Comparison of ENCODE assay signal across 8 mouse cellular contexts in the genomic region with DNA sequence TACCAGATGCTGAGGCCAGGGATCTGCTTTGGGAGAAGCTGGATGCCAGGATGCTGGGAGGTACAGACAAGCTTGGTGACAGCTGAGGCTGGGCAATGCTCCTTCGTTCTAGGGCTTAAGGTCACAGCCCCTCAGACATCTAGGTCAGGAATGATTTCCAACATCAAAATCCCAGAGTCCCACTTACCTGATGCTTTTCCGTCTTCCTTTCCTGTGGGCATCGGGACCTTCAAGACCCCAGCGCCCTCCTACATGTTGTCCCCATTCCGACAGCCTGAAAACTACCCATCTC. TPM values are rescaled to one million over a fixed set of nuclear protein-coding genes. Genes with fewer than 3 reads are reported as not detected.
DNase-seq lines count a peak whose midpoint lies in the region; ATAC-seq and TF ChIP-seq lines count a peak whose summit lies in the region.

TSS of gene Erg (minus strand) at position 283 of the 292 bp plus-strand sequence.

- DNase-seq in lung, postnatal 36 days = no peak
- no peak for DNase-seq in spleen, postnatal 10 days (ENCODE audit: low spot score in 2 of 2)

- ATAC-seq in lung, embryonic 16.5 days (ENCODE audit: low read depth) = peak; percentile 19; the same call in 1 of the 2 replicates
- 0 out of 2 replicates have a peak, but pooled peaks have one; percentile 11 for ATAC-seq in forebrain, embryonic 16.5 days
- ATAC-seq in intestine, postnatal 0 days = no peak
- no peak for ATAC-seq in neural tube, embryonic 15.5 days (ENCODE audit: low FRiP score)
- ATAC-seq in CD4-positive, CD25-positive, alpha-beta regulatory T cell, adult 4 months = no peak
- no peak for ATAC-seq in erythroblast, adult 5-6 weeks (replicated peaks; ENCODE audit: low FRiP score, poor library complexity, severe bottlenecking)

- H3K4me1 ChIP-seq in lung, embryonic 16.5 days (replicated peaks; ENCODE audit: control insufficient read depth, insufficient read depth, low read length) = peaks cover 16% of the 10 kb centered on the region
- peaks cover 17% of the 10 kb centered on the region for H3K4me1 ChIP-seq in forebrain, embryonic 16.5 days (replicated peaks; ENCODE audit: control insufficient read depth, insufficient read depth, low read length)
- H3K4me1 ChIP-seq in intestine, postnatal 0 days (replicated peaks; ENCODE audit: control insufficient read depth, insufficient read depth, low read length) = 0 out of 2 replicates have a peak, but pooled peaks cover 5% of the 10 kb centered on the region
- H3K4me1 ChIP-seq in neural tube, embryonic 15.5 days = peaks cover 19% of the 10 kb centered on the region

- no peak for TF ChIP-seq CTCF in intestine, postnatal 0 days (IDR thresholded peaks at IDR 0.05; ENCODE audit: low read depth)

- WGBS in lung, embryonic 16.5 days = 2% methylated on average over 5 of the region's 5 CpGs
- WGBS in forebrain, embryonic 16.5 days = 2% methylated on average over 5 of the region's 5 CpGs
- WGBS in intestine, postnatal 0 days = 13% methylated on average over 5 of the region's 5 CpGs
- WGBS in neural tube, embryonic 15.5 days = 12% methylated on average over 5 of the region's 5 CpGs

- no peaks in the 10 kb centered on the region; the same call in 1 of the 2 replicates for H3K9me3 ChIP-seq in lung, embryonic 16.5 days (ENCODE audit: control insufficient read depth, low read length)
- H3K9me3 ChIP-seq in forebrain, embryonic 16.5 days (ENCODE audit: control insufficient read depth, low read length) = no peaks in the 10 kb centered on the region
- H3K9me3 ChIP-seq in intestine, postnatal 0 days (ENCODE audit: control insufficient read depth) = no peaks in the 10 kb centered on the region
- H3K9me3 ChIP-seq in neural tube, embryonic 15.5 days (replicated peaks) = no peaks in the 10 kb centered on the region

- H3K4me3 ChIP-seq in lung, embryonic 16.5 days (ENCODE audit: low read length) = peak within 1 kb of the TSS; percentile 51
- H3K4me3 ChIP-seq in forebrain, embryonic 16.5 days (replicated peaks; ENCODE audit: low read length) = peak within 1 kb of the TSS; percentile 48
- H3K4me3 ChIP-seq in intestine, postnatal 0 days (ENCODE audit: low read depth, low read length) = peak within 1 kb of the TSS; percentile 39
- H3K4me3 ChIP-seq in neural tube, embryonic 15.5 days (replicated peaks) = peak within 1 kb of the TSS; percentile 46

- H3K4me2 ChIP-seq in lung, embryonic 16.5 days (ENCODE audit: low read depth, low read length) = peak within 1 kb of the TSS; percentile 78
- peak within 1 kb of the TSS; percentile 56 for H3K4me2 ChIP-seq in forebrain, embryonic 16.5 days (ENCODE audit: low read length)
- peak within 1 kb of the TSS; percentile 67 for H3K4me2 ChIP-seq in intestine, postnatal 0 days (replicated peaks; ENCODE audit: low read depth)
- H3K4me2 ChIP-seq in neural tube, embryonic 15.5 days = peak within 1 kb of the TSS; percentile 87

- peak within 1 kb of the TSS; percentile 65 for H3K9ac ChIP-seq in lung, embryonic 16.5 days (ENCODE audit: low read length)
- peak within 1 kb of the TSS; percentile 49 for H3K9ac ChIP-seq in forebrain, embryonic 16.5 days (replicated peaks; ENCODE audit: low read depth, low read length)
- H3K9ac ChIP-seq in intestine, postnatal 0 days (ENCODE audit: low read depth, low read length) = 0 out of 2 replicates have a peak within 1 kb of the TSS, but pooled peaks have one; percentile 7
- peak within 1 kb of the TSS; percentile 43 for H3K9ac ChIP-seq in neural tube, embryonic 15.5 days (replicated peaks)

- peak within 1 kb of the TSS; percentile 69 for H3K27ac ChIP-seq in lung, embryonic 16.5 days (ENCODE audit: low read length)
- H3K27ac ChIP-seq in forebrain, embryonic 16.5 days (ENCODE audit: low read length) = no peak within 1 kb of the TSS
- no peak within 1 kb of the TSS for H3K27ac ChIP-seq in intestine, postnatal 0 days (ENCODE audit: low read depth, low read length)
- H3K27ac ChIP-seq in neural tube, embryonic 15.5 days (replicated peaks) = no peak within 1 kb of the TSS

- no peaks in the 10 kb centered on the region for H3K36me3 ChIP-seq in lung, embryonic 16.5 days (ENCODE audit: control insufficient read depth, insufficient read depth, low read length)
- no peaks in the 10 kb centered on the region for H3K36me3 ChIP-seq in forebrain, embryonic 16.5 days (ENCODE audit: control insufficient read depth, insufficient read depth)
- no peaks in the 10 kb centered on the region for H3K36me3 ChIP-seq in intestine, postnatal 0 days (ENCODE audit: control insufficient read depth, insufficient read depth)
- H3K36me3 ChIP-seq in neural tube, embryonic 15.5 days = no peaks in the 10 kb centered on the region

- peaks cover 28% of the 10 kb centered on the region for H3K27me3 ChIP-seq in lung, embryonic 16.5 days (ENCODE audit: control insufficient read depth, insufficient read depth, low read depth, low read length)
- H3K27me3 ChIP-seq in forebrain, embryonic 16.5 days (replicated peaks; ENCODE audit: control insufficient read depth, insufficient read depth, low read length) = peaks cover 24% of the 10 kb centered on the region
- H3K27me3 ChIP-seq in intestine, postnatal 0 days (replicated peaks; ENCODE audit: control insufficient read depth, insufficient read depth, low read length) = peaks cover 37% of the 10 kb centered on the region
- H3K27me3 ChIP-seq in neural tube, embryonic 15.5 days (replicated peaks) = peaks cover 40% of the 10 kb centered on the region

RNA-seq across cellular contexts. Expression of gene Erg, which starts in this region (rescaled TPM):
- 11.7 and 11.9 TPM in 2 replicates for polyA plus RNA-seq in lung, embryonic 16.5 days (2015; fragmentation: Nextera tagmentation; extraction: Ambion mirVana)
- 1.5 and 1.9 TPM in 2 replicates for polyA plus RNA-seq in forebrain, embryonic 16.5 days (2015; fragmentation: Nextera tagmentation; extraction: Ambion mirVana)
- polyA plus RNA-seq in intestine, postnatal 0 days (2015; fragmentation: Nextera tagmentation; extraction: Ambion mirVana) = 2.0 and 2.4 TPM in 2 replicates
- polyA plus RNA-seq in neural tube, embryonic 15.5 days (2015; fragmentation: Nextera tagmentation; extraction: Ambion mirVana) = 2.3 and 2.9 TPM in 2 replicates
- not detected for polyA plus RNA-seq in CD4-positive, CD25-positive, alpha-beta regulatory T cell, adult 4 months (2017; shearing (Covaris generic))
- 3.8 and 4.0 TPM in 2 replicates for total RNA-seq in erythroblast, adult 5-6 weeks (2015; ENCODE audit: low replicate concordance)
- total RNA-seq in erythroblast, adult 5-6 weeks (2017; ENCODE audit: low replicate concordance) = 6.0 and 9.5 TPM in 2 replicates

Comparison
In these comparisons a context has a peak if more than half of its experiments do, and no peak if none do; other contexts are left out.
1. ATAC-seq: peak in lung, embryonic 16.5 days (single experiment) and forebrain, embryonic 16.5 days (single experiment); none in intestine, postnatal 0 days (single experiment), neural tube, embryonic 15.5 days (single experiment), CD4-positive, CD25-positive, alpha-beta regulatory T cell, adult 4 months (single experiment) and erythroblast, adult 5-6 weeks (single experiment).
2. H3K9ac ChIP-seq: peak in every context shown above with its lines; median percentile 65 in lung, embryonic 16.5 days; 49 in forebrain, embryonic 16.5 days; 43 in neural tube, embryonic 15.5 days; 7 in intestine, postnatal 0 days.
3. Peak in every context shown above with its lines, with median percentiles within 50 percentile points of each other: H3K4me2 ChIP-seq and H3K4me3 ChIP-seq.